Comparison of ENCODE assay signal across 8 mouse cellular contexts in genomic region chr17:55932635-55933034, GRCm38 (mm10). TPM values are rescaled to one million over a fixed set of nuclear protein-coding genes. Genes with fewer than 3 reads are reported as not detected.
DNase-seq lines count a peak whose midpoint lies in the region; ATAC-seq and TF ChIP-seq lines count a peak whose summit lies in the region.

No protein-coding gene starts in this region.

- no peak for DNase-seq in layer of hippocampus, adult 2 months (ENCODE audit: low spot score in 2 of 2)
- DNase-seq in layer of hippocampus, adult 18-20 months (ENCODE audit: low spot score in 2 of 2), result no peak
- DNase-seq in cerebellum, adult 9-11 months, result no peak
- DNase-seq in kidney, postnatal 10 days, result no peak

- H3K4me3 ChIP-seq in layer of hippocampus, adult 2 months, result peak overlapping the region; percentile 76
- H3K4me3 ChIP-seq in embryonic facial prominence, embryonic 13.5 days, result peak overlapping the region; percentile 63
- peak overlapping the region; percentile 72 for H3K4me3 ChIP-seq in intestine, postnatal 0 days (ENCODE audit: low read depth, low read length)
- H3K4me3 ChIP-seq in neural tube, embryonic 12.5 days, result peak overlapping the region; percentile 43; the same call in 1 of the 2 replicates

- H3K4me1 ChIP-seq in embryonic facial prominence, embryonic 13.5 days, result 0 out of 2 replicates have a peak, but pooled peaks cover 3% of the 10 kb centered on the region
- H3K4me1 ChIP-seq in intestine, postnatal 0 days (replicated peaks; ENCODE audit: control insufficient read depth, insufficient read depth, low read length), result no peaks in the 10 kb centered on the region
- no peaks in the 10 kb centered on the region for H3K4me1 ChIP-seq in neural tube, embryonic 12.5 days

- H3K36me3 ChIP-seq in embryonic facial prominence, embryonic 13.5 days, result no peaks in the 10 kb centered on the region
- H3K36me3 ChIP-seq in intestine, postnatal 0 days (ENCODE audit: control insufficient read depth, insufficient read depth), result no peaks in the 10 kb centered on the region
- no peaks in the 10 kb centered on the region for H3K36me3 ChIP-seq in neural tube, embryonic 12.5 days

- peaks cover 9% of the 10 kb centered on the region; the same call in 1 of the 2 replicates for H3K9me3 ChIP-seq in embryonic facial prominence, embryonic 13.5 days
- H3K9me3 ChIP-seq in intestine, postnatal 0 days (ENCODE audit: control insufficient read depth), result peaks cover 4% of the 10 kb centered on the region; the same call in 1 of the 2 replicates
- H3K9me3 ChIP-seq in neural tube, embryonic 12.5 days, result no peaks in the 10 kb centered on the region

- no peak overlapping the region; the same call in 1 of the 2 replicates for H3K27ac ChIP-seq in layer of hippocampus, adult 2 months
- H3K27ac ChIP-seq in embryonic facial prominence, embryonic 13.5 days, result no peak overlapping the region
- H3K27ac ChIP-seq in intestine, postnatal 0 days (ENCODE audit: low read depth, low read length), result no peak overlapping the region
- H3K27ac ChIP-seq in neural tube, embryonic 12.5 days, result 0 out of 2 replicates have a peak overlapping the region, but pooled peaks have one; percentile 16

- 79% methylated on average over 2 of the region's 2 CpGs for WGBS in embryonic facial prominence, embryonic 13.5 days
- 65% methylated on average over 2 of the region's 2 CpGs for WGBS in intestine, postnatal 0 days
- WGBS in neural tube, embryonic 12.5 days, result 75% methylated on average over 2 of the region's 2 CpGs

- TF ChIP-seq CTCF in layer of hippocampus, adult 2 months (conservative IDR thresholded peaks at IDR 0.05), result no peak
- no peak for TF ChIP-seq CTCF in intestine, postnatal 0 days (IDR thresholded peaks at IDR 0.05; ENCODE audit: low read depth)

- no peaks in the 10 kb centered on the region for H3K27me3 ChIP-seq in embryonic facial prominence, embryonic 13.5 days
- H3K27me3 ChIP-seq in intestine, postnatal 0 days (replicated peaks; ENCODE audit: control insufficient read depth, insufficient read depth, low read length), result no peaks in the 10 kb centered on the region
- H3K27me3 ChIP-seq in neural tube, embryonic 12.5 days (replicated peaks), result no peaks in the 10 kb centered on the region

- H3K9ac ChIP-seq in embryonic facial prominence, embryonic 13.5 days, result peak overlapping the region; percentile 83; the same call in 1 of the 2 replicates
- peak overlapping the region; percentile 69; the same call in 1 of the 2 replicates for H3K9ac ChIP-seq in intestine, postnatal 0 days (ENCODE audit: low read depth, low read length)
- H3K9ac ChIP-seq in neural tube, embryonic 12.5 days, result no peak overlapping the region

- H3K4me2 ChIP-seq in embryonic facial prominence, embryonic 13.5 days, result peak overlapping the region; percentile 75
- H3K4me2 ChIP-seq in intestine, postnatal 0 days (replicated peaks; ENCODE audit: low read depth), result peak overlapping the region; percentile 93
- peak overlapping the region; percentile 61 for H3K4me2 ChIP-seq in neural tube, embryonic 12.5 days (replicated peaks)

- ATAC-seq in embryonic facial prominence, embryonic 13.5 days (ENCODE audit: insufficient number of reproducible peaks, insufficient read depth, low FRiP score, low TSS enrichment, low read depth), result no peak
- ATAC-seq in intestine, postnatal 0 days, result no peak
- no peak for ATAC-seq in neural tube, embryonic 12.5 days (ENCODE audit: low FRiP score, low read depth)
- no peak for ATAC-seq in cerebellum, adult (ENCODE audit: insufficient number of reproducible peaks, low FRiP score, low TSS enrichment)

RNA-seq across cellular contexts. Expression of gene Zfp119b, which starts 16.7 kb away (rescaled TPM):
- 1 to 10 TPM; 3.5 to 4.0 TPM for total RNA-seq in layer of hippocampus, adult 2 months (2021)
- 1 to 10 TPM; 2.9 to 3.6 TPM for total RNA-seq in layer of hippocampus, adult 18-20 months (2021)
- 5.8 and 7.2 TPM in 2 replicates for polyA plus RNA-seq in embryonic facial prominence, embryonic 13.5 days (2015; fragmentation: Nextera tagmentation; extraction: Ambion mirVana)
- 3.4 and 3.7 TPM in 2 replicates for polyA plus RNA-seq in intestine, postnatal 0 days (2015; fragmentation: Nextera tagmentation; extraction: Ambion mirVana)
- 6.0 and 6.1 TPM in 2 replicates for polyA plus RNA-seq in neural tube, embryonic 12.5 days (2016; fragmentation: Nextera tagmentation; extraction: Ambion mirVana)

RNA-seq across cellular contexts. Expression of gene Ebi3, which starts 19.8 kb away (rescaled TPM):
- 1 to 10 TPM; 1.0 to 1.6 TPM for total RNA-seq in layer of hippocampus, adult 2 months (2021)
- 1 to 10 TPM; 1.4 to 1.5 TPM for total RNA-seq in layer of hippocampus, adult 18-20 months (2021)
- polyA plus RNA-seq in embryonic facial prominence, embryonic 13.5 days (2015; fragmentation: Nextera tagmentation; extraction: Ambion mirVana), result 1.3 and 1.9 TPM in 2 replicates
- 1.5 and 1.6 TPM in 2 replicates for polyA plus RNA-seq in intestine, postnatal 0 days (2015; fragmentation: Nextera tagmentation; extraction: Ambion mirVana)
- 2.3 and 2.8 TPM in 2 replicates for polyA plus RNA-seq in neural tube, embryonic 12.5 days (2016; fragmentation: Nextera tagmentation; extraction: Ambion mirVana)

RNA-seq across cellular contexts. Expression of gene Yju2, which starts 26.3 kb away (rescaled TPM):
- 10 to 100 TPM; 18.1 to 19.0 TPM for total RNA-seq in layer of hippocampus, adult 2 months (2021)
- total RNA-seq in layer of hippocampus, adult 18-20 months (2021), result 10 to 100 TPM; 16.9 to 17.5 TPM
- 27.0 and 29.5 TPM in 2 replicates for polyA plus RNA-seq in embryonic facial prominence, embryonic 13.5 days (2015; fragmentation: Nextera tagmentation; extraction: Ambion mirVana)
- polyA plus RNA-seq in intestine, postnatal 0 days (2015; fragmentation: Nextera tagmentation; extraction: Ambion mirVana), result 10.2 and 10.9 TPM in 2 replicates
- 24.2 and 27.1 TPM in 2 replicates for polyA plus RNA-seq in neural tube, embryonic 12.5 days (2016; fragmentation: Nextera tagmentation; extraction: Ambion mirVana)

RNA-seq across cellular contexts. Expression of gene Shd, which starts 37.6 kb away (rescaled TPM):
- 10 to 100 TPM; 23.7 to 28.4 TPM for total RNA-seq in layer of hippocampus, adult 2 months (2021)
- 10 to 100 TPM; 21.1 to 21.2 TPM for total RNA-seq in layer of hippocampus, adult 18-20 months (2021)
- 35.2 and 35.5 TPM in 2 replicates for polyA plus RNA-seq in embryonic facial prominence, embryonic 13.5 days (2015; fragmentation: Nextera tagmentation; extraction: Ambion mirVana)
- polyA plus RNA-seq in intestine, postnatal 0 days (2015; fragmentation: Nextera tagmentation; extraction: Ambion mirVana), result 2.7 and 2.9 TPM in 2 replicates
- polyA plus RNA-seq in neural tube, embryonic 12.5 days (2016; fragmentation: Nextera tagmentation; extraction: Ambion mirVana), result 136 and 143 TPM in 2 replicates

RNA-seq across cellular contexts. Expression of gene Zfp959, which starts 40.7 kb away (rescaled TPM):
- 1 to 10 TPM; 6.2 to 6.9 TPM for total RNA-seq in layer of hippocampus, adult 2 months (2021)
- total RNA-seq in layer of hippocampus, adult 18-20 months (2021), result 1 to 10 TPM; 6.2 to 6.5 TPM
- polyA plus RNA-seq in embryonic facial prominence, embryonic 13.5 days (2015; fragmentation: Nextera tagmentation; extraction: Ambion mirVana), result 14.6 and 16.5 TPM in 2 replicates
- polyA plus RNA-seq in intestine, postnatal 0 days (2015; fragmentation: Nextera tagmentation; extraction: Ambion mirVana), result 4.8 and 5.0 TPM in 2 replicates
- polyA plus RNA-seq in neural tube, embryonic 12.5 days (2016; fragmentation: Nextera tagmentation; extraction: Ambion mirVana), result 12.8 and 17.0 TPM in 2 replicates
